Mouse (Mus musculus) cortical plate, adult 2 months (tissue): ENCODE measurements around the gene Slc17a8.

Source experiments
- CTCF ChIP-seq: fragments of 200-500 bp; IDR thresholded peaks from 2 replicates; pipeline ENCODE4 v1.5.1; 2011; ENCODE audit warnings: mild to moderate bottlenecking, control low read depth, low read length; ENCODE audit not compliant: insufficient read depth; ENCODE audit errors: extremely low read depth
- POLR2A ChIP-seq: fragments of 200-500 bp; IDR thresholded peaks from 2 replicates; pipeline ENCODE4 v1.6.1; 2011; ENCODE audit warnings: mild to moderate bottlenecking, low read length, control low read depth; ENCODE audit not compliant: insufficient read depth; ENCODE audit errors: extremely low read depth

GRCm38 (mm10) chr10:89594309-89594708 is 26.7 kb downstream of the Slc17a8 start:
- TF ChIP-seq CTCF: no peak
- TF ChIP-seq POLR2A: no peak
